Mouse (Mus musculus): ENCODE measurements around the gene Kif13a.

The Kif13a gene

DNA sequence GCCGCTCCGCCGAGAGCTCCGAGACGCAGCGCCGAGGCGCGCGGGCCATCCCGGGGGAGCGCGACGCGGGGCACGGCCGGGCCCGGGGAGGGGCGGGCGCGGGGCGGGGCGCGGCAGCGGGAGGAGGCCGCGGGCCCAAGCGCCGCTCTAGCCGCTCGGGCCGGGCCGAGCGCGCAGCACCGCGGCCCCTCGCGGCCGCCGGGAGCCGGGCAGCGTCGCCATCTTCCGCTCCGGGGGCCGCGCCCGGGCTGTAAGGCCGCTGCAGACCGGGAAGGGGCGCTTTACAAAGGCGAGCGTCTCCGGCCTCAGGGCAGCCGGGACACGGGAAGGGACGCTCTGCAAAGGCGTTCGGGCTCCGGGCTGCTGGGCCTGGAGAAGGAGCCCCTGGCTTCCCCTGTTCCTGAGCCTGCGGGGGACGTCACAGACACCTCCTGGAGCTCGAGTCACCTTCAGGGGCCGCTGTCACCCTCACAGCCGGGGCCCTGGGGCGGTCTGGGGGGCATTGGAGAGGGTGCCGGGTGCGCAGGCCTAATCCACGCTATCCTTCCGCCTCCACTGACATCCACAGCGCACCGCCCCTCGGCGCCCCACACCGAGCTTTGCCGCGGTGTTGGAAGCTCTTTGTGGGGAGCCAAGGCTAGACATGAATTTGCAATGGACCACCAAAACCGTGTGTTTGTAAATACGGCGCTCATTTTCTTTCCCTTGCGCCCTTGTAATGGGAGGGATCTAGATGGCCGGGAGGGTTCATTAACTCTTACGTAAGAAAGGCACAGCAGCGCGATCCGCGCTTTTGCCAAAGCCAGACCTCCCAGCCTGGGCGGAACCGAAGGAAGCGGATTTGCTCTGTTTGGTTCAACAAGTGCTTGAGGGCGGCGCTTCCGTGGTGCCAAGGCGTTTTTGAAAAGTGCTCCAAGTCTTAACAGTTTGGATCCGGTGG lies at the start of gene Kif13a:
Gene Kif13a (minus strand): TSS at position 149 of the 940 bp plus-strand sequence.
- DNase-seq (ENCODE audit: low spot score) = peak; percentile 93

DNA sequence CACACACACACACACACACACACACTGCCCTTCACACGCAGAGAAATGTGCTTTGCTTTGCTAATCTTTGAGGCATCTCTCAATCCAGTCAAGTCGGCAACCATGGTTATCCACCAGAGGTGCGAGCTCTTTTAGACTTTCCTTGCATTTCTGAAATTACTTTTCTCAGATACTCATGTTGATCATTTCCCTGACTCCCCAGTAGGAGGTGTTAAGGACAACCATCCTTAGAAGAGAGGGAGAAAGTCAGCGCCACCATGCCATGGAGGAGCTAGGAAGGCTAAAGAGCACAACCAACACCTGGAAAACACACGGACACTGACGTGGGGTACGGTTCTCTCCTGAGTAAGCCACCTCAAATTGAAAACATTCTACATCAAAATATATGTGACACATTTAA lies 46.9 kb upstream of the Kif13a start:
- DNase-seq (ENCODE audit: low spot score) = no peak

DNA sequence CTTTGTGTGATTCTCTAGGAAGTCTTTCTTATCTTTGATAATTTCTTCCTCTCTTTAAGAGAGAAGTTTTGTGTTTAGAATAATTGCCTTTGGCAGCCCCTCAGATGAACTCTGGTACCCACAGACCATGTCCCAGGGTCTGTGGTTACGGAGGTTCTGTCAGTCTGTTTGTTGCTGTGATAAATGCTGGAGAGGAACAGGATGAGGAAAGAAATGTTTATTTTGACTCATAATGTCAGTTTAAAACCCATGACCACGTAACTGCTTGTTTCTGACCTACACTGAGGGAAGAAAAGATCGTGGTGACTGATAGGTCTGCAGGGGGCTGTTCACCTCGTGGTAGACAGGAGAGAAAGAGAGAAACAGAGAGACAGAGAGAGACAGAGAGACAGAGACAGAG lies 46.3 kb upstream of the Kif13a start:
- no peak for DNase-seq (ENCODE audit: low spot score)

DNA sequence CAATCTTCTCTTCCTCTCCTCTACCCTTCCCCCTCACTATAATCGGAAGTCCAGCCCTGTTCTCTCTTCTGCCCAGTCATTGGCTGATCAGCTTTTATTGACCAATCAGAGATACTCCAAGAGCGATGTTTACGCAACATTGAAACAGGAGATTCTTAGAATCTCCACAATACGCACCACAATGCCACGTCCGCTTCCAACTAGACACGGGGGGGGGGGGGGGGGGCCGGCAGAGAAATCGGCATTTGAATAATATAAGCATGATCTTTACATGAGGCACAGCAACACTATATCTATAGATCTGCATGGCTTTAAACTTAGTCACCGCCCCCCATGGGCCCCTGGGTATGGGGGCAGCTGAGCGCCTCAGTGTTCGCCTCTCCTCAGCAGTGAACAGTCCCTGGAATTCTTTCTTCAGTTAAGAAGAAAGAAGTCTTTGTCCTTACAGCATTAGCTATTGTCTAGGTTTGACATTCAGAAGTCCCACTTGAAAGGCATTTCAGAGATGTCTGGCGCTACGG lies 45.4 kb upstream of the Kif13a start:
- DNase-seq (ENCODE audit: low spot score) = peak; percentile 76

DNA sequence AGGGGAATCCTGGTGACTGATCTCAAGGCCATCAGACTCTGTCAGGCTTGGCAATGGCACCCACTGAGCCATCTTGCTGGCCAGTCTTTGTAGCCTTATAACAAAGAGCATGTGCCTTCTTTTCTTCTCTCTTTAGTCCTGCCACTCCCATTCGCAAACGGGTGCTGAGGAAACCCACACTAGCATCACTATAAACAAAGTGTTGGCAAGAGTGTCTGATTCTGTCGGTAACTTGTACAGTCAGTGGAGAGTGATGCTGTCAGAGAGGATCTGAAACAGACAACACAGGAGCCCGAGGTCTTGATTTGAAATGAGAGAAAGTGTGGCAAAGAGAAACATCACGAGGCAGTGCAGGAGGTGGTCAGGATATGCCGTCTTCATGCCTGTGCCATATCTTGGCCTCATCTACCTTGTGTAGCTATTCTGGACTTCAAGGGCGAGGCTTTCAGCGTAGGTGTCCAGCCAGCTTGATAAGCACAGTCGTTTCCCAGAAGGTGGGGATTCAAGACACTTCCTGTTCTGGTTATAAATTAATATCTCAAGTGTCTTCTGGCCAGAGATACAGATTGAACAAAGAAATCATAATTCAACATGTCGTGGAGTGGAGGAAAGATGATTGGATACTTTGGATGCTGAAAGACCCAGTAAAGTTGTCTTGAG lies 40.7 kb upstream of the Kif13a start:
- DNase-seq (ENCODE audit: low spot score) = no peak

DNA sequence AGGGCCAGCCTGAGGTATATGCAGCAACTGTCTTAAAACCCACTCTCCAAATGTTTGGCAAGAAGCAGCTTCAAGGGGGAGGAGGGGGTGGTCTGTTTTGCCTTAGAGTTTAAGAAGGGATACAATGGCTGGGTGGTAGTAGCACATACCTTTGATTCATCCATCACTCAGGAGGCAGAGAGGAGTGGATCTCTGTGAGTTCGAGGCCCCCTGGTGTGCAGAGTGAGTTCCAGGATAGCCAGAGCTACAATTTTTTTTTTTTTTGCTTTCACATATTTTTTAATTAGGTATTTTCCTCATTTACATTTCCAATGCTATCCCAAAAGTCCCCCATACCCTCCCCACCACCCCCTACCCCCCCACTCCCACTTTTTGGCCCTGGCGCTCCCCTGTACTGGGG lies 39.0 kb upstream of the Kif13a start:
- no peak for DNase-seq (ENCODE audit: low spot score)

DNA sequence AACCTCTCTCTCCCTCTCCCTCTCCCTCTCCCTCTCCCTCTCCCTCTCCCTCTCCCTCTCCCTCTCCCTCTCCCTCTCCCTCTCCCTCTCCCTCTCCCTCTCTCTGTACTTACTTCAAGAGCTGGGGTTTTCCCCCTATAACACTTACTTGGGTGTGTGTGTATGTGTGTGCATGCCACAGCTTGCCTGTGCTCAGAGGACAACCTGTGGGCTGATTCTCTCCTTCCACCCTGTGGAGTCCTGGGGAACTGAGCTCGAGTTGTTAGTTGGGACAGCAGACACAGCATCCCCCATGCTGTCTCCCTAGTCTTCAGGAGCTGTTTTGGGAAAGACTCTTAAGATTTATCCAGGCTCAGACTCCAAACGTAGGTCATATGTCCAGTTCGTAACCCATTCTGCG lies 37.6 kb upstream of the Kif13a start:
- no peak for DNase-seq (ENCODE audit: low spot score)

DNA sequence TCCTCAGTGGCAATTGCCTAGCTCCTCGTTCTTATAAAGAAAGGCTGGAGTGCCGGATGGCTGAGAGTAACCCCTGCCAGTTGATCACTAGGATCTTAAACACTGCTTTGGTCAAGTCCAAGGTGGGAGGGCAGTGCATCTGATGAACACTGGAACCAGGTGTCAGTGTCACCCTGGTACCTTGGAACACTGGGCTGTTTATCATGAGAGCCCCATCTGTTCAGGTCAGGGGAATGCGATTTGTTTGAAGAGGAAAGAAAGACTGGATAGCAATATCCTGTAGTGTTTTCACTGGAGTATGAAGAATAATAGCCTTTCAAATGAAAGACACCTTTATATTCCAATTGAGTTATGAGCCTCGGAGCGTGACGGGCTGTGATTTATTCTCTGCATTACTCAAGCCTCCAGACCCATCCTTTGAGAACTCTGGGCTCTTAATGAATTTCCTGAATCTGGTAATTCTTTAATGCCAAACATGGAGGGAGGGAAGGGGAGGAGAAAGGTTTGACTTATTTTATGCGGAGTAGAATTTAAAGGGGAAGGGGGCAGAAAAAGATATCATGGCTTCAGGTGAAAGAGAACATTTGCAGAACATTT lies 31.3 kb upstream of the Kif13a start:
- DNase-seq (ENCODE audit: low spot score) = no peak

DNA sequence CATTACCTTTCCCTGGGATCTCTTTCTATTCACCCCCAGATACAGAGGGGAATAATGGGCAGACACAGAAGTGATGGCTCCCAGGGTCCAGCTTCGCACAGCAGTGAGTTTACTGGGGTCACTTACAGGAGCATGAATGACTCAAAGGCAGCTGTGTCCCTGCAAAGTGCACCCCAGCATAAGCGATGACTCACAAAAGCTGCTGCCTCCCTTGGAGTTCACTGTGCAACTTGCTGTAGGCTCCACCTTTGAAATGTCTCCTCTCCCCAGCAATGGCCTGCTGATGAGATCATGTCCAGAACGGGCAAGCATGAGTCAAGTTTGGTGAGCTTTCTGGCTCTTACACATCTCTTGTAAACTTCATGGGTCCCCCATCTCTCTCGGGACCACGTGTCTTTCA lies 29.5 kb upstream of the Kif13a start:
- no peak for DNase-seq (ENCODE audit: low spot score)

DNA sequence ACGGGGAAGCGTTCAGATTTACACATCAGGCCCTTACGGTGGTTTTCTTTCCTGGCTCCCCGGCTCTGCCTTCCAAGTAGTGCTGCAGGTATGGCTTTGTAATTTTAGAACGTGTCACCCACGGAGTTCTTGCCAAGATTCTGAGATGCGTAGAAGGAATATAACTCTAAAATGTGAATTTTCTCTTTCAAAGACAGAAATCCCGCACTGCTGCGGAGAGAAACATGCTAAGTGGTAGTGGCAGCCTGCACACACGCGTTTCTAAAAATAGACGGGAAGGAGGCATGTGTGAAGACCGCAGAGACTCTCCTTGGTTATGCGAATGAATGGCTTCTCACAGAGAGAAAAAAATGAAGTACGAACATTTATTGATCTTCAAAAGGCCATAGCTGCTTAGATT lies 21.5 kb upstream of the Kif13a start:
- no peak for DNase-seq (ENCODE audit: low spot score)

DNA sequence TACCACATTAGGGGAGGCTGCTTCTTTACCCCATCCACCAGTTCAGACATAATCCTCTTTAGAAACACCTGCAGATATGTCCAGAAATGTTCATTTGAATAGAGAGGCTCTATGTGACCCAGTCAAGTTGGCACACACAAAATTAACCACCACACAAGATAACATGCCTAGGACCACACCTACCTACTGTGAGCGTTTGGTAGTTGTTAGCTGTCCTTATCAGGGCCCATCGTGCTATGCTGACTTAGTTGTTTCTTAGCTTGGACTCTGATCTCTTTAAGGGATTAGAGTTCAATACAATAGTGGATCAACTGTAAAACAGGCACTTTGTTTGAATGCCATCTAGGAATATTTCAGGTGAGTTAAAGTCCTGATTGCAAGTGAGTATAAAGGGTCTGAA lies 20.1 kb upstream of the Kif13a start:
- DNase-seq (ENCODE audit: low spot score) = no peak

DNA sequence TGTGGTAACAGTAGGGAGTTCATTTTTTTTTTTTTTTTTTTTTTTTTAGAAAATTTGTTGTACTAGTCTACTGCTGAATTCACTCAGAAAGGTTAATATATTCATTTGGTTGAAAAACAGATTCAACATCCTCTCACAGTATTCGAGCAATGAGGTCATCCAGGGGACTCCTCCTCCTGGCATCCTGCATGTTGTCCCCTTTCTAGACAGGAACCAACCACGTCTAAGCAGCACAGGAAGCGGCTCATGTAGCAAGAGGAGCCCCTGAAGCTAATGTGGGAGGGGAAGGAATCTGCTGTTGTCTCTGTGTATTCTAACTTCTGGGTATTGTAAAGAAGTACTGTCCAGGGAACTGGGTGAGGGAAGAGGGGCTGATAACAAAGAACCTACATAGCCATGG lies 18.4 kb upstream of the Kif13a start:
- DNase-seq (ENCODE audit: low spot score) = no peak

DNA sequence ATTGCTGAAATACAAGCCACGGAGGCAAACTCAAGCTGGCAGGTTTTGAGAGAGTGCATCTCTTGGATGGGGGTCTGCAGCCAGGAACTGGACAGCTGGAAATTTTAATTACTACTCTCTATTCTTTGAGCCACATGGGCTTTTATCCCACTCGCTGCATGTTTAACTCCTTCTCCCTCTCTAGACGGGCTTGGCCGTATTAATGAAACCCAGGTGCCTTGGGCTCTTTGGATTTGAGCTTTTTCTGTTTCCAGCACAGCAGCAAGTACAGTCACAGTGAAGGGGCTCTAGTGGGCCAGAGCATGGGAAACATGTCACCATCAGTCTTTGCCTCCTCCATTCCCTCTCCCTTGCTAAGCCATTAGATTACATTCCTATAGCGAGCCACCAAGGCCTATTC lies 16.4 kb upstream of the Kif13a start:
- DNase-seq (ENCODE audit: low spot score) = no peak

DNA sequence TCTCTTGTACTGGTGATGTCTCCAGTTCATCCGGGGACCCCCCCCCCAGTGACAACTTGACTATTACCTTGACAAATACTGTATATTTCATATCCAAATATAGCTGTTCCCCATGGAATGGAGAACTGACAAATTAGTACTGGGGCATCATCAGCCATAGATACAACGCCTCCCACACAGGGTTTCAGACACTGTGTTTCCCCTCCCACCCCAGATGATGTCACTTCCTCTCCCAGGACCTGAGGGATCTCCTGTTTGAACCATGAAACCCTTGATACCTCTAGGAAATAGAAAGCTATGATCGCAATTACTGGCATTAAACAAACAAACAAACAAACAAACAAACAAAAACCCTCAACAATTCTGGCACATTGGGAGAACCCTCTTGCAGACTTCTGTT lies 15.6 kb upstream of the Kif13a start:
- DNase-seq (ENCODE audit: low spot score) = no peak

DNA sequence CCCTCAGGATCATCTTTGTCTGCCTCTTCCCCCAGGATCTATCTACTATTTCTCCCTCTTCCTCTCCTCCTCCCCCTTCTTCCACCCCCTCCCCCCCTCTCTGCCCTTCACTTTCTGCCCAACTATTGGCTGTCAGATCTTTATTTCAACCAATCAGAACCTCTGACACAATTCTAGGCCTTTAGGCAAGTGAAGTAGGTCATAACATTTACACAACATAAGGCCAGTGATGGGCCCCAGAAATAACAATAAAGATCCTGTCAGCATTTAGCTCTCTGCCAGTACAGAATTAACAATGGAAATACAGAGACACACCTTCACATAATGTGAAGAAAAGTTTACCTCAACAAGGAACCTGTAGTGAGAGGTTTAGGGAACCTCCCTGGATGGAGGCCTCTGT lies 13.6 kb upstream of the Kif13a start:
- DNase-seq (ENCODE audit: low spot score) = no peak

DNA sequence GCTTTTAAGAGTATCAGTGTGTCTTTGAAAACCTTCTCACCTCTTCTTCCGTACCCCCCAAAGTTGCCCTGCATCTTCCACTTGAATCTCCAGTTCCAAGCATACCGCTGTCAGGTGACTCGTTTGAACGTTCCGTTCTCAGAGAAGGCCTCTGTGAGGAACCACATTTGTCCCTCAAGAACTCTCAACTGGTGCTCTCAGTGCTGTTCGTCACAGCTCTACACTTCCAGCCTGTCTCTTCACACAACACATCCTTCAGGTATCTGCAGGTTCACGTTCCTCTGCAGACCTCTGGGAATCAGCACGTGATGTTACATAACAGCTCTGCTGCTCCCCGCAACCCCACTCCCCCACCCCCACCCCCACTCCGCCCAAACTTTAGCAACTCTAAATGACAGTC lies 4.4 kb upstream of the Kif13a start:
- no peak for DNase-seq (ENCODE audit: low spot score)

DNA sequence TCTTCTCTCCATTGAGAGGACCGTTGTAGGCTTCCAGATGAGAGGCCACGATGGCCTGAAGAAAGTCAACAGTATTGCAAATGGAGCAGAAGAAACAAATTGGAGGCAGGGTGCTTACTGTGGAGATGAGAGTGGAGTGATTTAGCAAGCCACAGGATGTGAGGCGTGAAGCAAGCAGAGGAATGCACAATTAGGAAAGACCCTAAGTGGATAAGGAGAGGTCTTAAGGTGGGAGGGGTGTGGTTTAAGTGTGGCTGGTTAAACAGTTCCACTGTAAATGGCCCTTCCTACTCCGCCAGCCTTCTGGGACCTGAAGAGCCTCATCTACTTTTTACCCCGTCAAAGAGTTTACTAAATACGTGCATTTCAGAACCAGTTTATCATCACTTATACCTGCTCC lies 3.2 kb upstream of the Kif13a start:
- no peak for DNase-seq (ENCODE audit: low spot score)

DNA sequence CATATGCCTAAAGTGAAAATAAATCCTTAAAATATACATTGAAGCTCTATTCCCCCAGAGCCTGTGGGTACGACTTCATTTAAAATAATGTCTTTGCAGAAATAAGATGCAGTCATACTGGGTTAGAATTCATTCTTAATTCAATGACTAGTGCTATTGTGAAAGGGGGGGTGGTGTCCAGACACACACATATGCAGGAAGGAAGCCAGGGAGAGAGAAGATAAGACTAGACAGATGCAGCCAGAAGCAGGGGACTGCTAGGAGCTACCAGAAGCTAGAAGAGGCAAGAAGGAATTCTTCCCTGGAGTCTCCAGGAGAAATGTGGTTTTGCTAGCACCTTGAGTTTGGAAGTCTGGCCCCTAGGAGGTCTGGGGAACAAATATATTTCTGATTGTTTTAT lies 2.4 kb upstream of the Kif13a start:
- no peak for DNase-seq (ENCODE audit: low spot score)

DNA sequence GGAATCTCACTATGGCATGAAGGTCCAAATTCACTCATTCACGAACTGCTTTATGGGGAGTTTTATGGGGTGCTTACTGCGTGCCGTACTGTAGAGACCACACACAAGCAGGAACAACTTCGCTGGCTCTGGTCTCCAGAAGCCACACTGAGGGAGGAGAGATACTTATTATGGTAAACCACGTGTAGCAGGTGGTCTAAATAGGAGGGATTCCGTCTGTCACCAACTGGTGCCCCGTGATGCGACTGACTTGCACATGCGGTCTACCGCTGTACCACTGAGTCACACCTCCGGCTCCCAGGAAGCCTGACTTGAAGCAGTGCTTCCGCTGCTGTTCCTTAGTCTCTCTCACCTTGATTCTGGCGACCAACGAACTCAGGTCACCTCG lies 986 bp upstream of the Kif13a start:
- DNase-seq (ENCODE audit: low spot score) = peak; percentile 52

DNA sequence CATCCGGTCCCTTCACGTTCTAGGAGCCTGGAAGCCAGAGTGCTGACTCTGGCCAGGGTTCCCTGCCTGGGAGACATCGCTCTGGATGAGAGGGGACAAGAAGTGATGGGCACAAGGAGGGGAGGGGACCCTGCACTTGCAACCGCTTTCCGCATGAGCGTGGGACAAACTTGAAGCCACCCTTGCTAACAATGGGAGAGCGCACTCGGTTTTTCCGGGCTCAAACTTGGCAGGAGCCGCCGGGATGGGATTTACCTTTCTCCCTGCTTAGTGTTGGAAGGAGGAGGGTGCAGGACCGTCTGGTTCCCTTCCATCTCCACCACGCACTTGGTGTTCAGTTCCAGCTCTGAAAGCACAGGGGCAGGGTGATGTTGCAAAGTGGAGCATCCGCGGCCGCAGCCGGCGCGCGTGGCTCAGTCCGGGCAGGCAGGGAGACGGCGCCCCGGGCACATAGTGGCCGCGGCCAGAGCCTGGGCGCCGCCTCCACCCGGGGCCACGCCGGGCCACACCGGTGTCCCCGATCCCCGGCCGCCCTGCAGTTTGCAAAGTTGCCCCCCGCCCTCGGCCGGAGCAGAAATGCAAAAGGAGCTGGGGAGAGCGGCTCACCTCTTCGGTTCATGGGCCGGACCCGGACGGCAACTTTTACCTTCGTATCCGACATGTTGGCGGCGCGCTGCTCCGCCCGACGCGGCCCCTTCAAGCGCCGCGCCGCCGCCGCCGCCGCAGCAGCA lies 541 bp downstream of the Kif13a start:
- peak; percentile 64 for DNase-seq (ENCODE audit: low spot score)

DNA sequence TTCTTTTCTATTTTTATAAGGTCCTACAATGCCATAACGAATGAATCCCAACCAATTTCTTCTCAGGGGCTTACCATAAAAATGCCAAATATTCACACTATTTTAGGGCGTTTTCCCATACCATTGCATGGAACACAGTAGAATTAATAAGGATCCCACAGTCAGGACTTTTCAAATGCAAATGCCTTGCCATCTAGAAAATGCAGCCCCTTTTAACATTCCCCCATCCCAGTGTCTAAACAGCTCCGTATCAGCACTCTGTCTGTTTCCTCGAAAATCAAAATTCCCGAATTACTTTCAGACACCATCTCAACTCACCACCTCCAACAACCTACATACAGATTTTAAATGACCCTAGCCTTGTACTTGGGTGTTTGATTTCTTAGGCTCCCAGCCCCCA lies 1.3 kb downstream of the Kif13a start:
- DNase-seq (ENCODE audit: low spot score) = no peak

DNA sequence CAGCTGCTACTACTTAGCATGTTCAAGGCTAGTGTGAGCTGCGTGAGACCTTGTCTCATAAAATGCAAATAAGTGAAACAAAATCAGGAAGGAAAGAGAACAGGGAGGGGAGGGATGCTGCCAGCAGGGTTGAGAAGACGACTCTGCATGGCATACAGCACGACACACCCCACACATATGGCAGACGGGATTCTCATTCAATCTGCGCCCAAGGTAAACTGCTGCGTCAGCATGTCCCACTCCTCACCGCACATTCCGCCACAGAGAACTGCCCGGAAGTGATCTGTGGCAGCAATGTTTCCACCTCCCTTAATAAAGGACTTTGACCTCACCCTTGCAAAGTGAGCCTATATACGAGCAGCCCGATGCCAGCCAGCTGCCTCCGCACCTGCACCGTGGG lies 4.0 kb downstream of the Kif13a start:
- no peak for DNase-seq (ENCODE audit: low spot score)
